Mouse (Mus musculus) gastrocnemius, adult 2 months (tissue): ENCODE results near the gene Vmn2r29. TPM values are rescaled to one million over a fixed set of nuclear protein-coding genes. Genes with fewer than 3 reads are reported as not detected.
"Not testable (repeated sequence)": the region's sequence is repeated elsewhere in the genome, so short reads cannot be mapped to it uniquely, and the experiment has no call there.

Experiments used
- DNase-seq: peaks from one replicate; pipeline ENCODE4 v3.0.0; 2022
- H3K27ac ChIP-seq: fragments of 200-600 bp; 2 replicates; pipeline ENCODE4 v1.8.1; 2022; ENCODE audit warnings: mild to moderate bottlenecking
- H3K4me3 ChIP-seq: fragments of 200-600 bp; 2 replicates; pipeline ENCODE4 v1.8.1; 2022; ENCODE audit warnings: mild to moderate bottlenecking, moderate library complexity
- CTCF ChIP-seq: fragments of 200-600 bp; IDR thresholded peaks from 2 replicates; pipeline ENCODE4 v1.8.1; 2022; ENCODE audit warnings: antibody characterized with exemption, mild to moderate bottlenecking, moderate library complexity
- intact Hi-C: fragments of 180-260 bp; cut with DNase I; formaldehyde crosslinking; loops from one replicate; pipeline ENCODE4 v1.15.1; 2025
- long read RNA-seq, 2 experiments: library from polyadenylated mRNA; stranded (forward); transcript quantifications; one replicate each; pipeline ENCODE4 v2.0.0; 2021
- total RNA-seq, 2 experiments: library from RNA; stranded (reverse); gene quantifications; 2 replicates each; pipeline ENCODE4 v1.2.3; 2021

Vmn2r29 gene
- under 1 TPM in 1 of 2 experiments, not detected in 1; 0.08 TPM for total RNA-seq
- long read RNA-seq, experiment 1, result 0 reads
- long read RNA-seq, experiment 2, result 0 reads

DNA sequence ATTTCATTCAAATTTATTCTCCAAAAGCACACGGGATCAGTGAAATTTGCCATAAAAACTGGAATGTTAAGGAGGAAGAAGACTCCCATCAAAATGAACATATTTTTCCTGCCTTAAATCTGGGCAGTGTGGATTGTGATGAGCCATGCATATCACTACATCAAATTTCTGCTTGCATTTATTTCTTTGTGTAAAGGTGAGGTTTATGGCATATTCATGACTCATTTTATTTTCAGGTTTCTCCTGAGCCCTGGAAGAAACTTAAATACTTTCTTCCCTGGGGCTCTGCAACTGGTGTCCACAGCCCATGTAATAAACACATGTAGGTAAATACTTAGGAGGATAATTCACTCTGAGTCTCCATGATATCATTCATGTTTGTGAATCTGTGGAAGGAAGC, at the start of gene Vmn2r29:
TSS of gene Vmn2r29 (minus strand) at position 101 of the 400 bp plus-strand sequence.
- H3K27ac ChIP-seq, intact Hi-C loops, DNase-seq, H3K4me3 ChIP-seq: not testable (repeated sequence)

DNA sequence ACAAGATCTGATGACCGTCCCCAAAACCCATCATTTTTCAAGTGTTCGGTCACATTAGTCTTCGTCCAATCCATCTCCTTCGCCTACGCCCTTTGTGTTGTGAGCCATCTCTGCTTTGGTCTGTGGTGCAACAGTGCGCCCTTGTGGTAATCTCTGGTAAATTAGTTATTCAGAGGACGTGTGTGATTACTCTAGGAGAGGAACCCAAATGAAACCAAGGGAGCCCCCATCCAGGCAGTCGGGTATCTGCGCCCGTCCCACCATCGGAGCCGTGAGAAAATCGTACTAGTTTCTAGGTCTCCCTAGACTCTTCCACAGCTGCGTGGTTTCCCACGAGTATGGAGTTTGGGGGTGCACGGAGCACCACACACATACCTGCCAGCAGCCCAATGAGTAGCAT, 48.5 kb upstream of the Vmn2r29 start:
- intact Hi-C loops, result loop anchor here (5.0 kb wide), 1 partner anchor 173 kb away; the partner anchor contains the start of gene Zfp954

DNA sequence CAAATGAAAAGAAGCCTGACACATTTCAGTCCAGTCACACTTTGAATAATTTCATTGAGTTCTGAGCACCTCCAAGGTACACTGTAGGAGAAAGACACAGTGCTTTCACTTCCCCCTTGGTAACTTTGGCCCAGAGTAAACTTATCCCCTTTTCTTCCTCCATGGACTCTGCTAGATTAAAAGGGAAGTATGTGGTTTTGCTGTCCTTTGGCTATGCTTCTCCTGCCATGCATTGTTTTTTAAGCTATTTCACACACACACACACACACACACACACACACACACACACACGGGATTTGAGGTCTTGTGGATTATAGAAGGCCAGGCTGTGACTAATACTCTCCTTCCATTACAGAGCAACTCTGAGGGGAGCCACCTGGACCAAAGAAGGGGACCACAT, 34.3 kb upstream of the Vmn2r29 start:
- Histone ChIP-seq H3K4me3 (no peak overlapping the region), H3K27ac (no peak overlapping the region)
- TF ChIP-seq CTCF, result no peak
- DNase-seq, result no peak
- intact Hi-C loops, result no loop called here

More for the DNA sequence above, 48.5 kb upstream of the Vmn2r29 start:
- no peak overlapping the region for H3K4me3 ChIP-seq
- no peak overlapping the region for H3K27ac ChIP-seq
- TF ChIP-seq CTCF, result peak; percentile 61
- DNase-seq, result peak; percentile 50

GRCm38 (mm10) chr7:7277966-7278567, 30.9 kb upstream of the Vmn2r29 start, which contains the start of gene Gm45844:
Gm45844 (minus strand) TSS chr7:7278289.
- intact Hi-C loops, result loop anchor here (5.0 kb wide), 1 partner anchor 336 kb away; no protein-coding TSS in a partner anchor
- DNase-seq, result peak; percentile 91
- Histone ChIP-seq H3K4me3 (peak within 1 kb of the TSS; percentile 86), H3K27ac (peak within 1 kb of the TSS; percentile 82)
- peak; percentile 96 for TF ChIP-seq CTCF

DNA sequence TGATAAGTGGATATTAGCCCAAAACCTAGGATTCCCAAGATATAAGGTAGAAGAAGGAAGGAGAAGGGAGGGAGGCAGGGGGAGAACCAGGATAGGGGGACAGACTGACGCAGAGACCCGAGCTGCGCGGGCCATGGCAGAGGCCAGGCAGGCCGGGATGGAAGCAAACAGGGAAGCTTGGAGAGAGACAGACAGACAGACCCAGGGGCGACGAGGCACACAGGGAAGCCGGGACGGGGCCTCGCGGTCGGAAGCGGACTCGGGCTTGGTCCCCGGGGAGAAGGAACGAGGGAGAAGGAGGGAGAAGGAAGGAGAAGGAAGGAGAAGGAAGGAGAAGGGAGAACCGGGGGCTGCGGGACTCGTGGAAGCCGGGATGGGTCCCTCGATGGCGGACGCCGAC, 30.4 kb upstream of the Vmn2r29 start:
- Histone ChIP-seq H3K27ac (peak overlapping the region; percentile 82), H3K4me3 (peak overlapping the region; percentile 86)
- DNase-seq, result peak; percentile 39
- intact Hi-C loops, result loop anchor here (5.0 kb wide), 1 partner anchor 335 kb away; no protein-coding TSS in a partner anchor

DNA sequence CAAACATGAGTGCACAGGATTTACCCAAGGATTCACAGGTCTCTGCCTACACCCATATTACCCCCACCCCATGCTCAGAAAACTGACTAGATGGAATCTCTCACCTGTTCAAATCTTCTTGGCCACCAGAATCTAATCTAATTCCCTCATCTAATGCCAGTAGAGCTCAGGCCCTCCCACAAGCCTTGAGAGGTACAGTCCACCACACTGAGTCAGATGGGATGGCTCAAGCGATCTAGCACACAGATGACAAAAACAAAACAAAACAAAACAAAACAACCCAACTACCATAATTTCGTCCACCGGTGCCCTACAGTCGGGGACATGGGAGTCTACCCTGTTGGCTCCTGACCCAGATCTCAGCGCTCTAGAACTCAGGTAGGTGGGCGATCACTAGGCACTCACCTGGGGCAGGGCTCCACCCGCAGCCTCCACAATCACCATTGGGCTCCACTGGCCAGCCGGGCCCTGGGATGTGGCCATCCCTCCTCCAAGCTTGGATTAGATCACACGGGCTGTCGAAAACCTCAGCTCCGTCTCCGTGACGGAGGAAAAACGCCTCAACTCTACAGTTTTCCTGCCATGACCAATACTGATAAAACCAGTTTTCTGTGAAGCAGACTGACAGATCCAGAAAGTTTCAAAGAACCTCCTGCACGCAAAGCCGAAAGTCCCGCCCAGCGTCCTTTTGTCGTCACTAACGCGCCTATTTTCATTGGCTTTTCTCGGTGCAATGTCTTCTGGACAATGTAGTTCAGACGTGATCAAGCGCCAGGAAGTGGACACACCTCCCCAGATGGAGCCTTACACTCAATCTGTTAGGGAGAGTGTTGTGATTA, 37.6 kb downstream of the Vmn2r29 start, which contains the start of gene Zfp772:
TSS of gene Zfp772 (minus strand) at position 686 of the 839 bp plus-strand sequence.
- intact Hi-C loops, result not testable (repeated sequence)
- peak; percentile 24 for DNase-seq
- Histone ChIP-seq H3K4me3 (peak within 1 kb of the TSS; percentile 75), H3K27ac (peak within 1 kb of the TSS; percentile 54)

DNA sequence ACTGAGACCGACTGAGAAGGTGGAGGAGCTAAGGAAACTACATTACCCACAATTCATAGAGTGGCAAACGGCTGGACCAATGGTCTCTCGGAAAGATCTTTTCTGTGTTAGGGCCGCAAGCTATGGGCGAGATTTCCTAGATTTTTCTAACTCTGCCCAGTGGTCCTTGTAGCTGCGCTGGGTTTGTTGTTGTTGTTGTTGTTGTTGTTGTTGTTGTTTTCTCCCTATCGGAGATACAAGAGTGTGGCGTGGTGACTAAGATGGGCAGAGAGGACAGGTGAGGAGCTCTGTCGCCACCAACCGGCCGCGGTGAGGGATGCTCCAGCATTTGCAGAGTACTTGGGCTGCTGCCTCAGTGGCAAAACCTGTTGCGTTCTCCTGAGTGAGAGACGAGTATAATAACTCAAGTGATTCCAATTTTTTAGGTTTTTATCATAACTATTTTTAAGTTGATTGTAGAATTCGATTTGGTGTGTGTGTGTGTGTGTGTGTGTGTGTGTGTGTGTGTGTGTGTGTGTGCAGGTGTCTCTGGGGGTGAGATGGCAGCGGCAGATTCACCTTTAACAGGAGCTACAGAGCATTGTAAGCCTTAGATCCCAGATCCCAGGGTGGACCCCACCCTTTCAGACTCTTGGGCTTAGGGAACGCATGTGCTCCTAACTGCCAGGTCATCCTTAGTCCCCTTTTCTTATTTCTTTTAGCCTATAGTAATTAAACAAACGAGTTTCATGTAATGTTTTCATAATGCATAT, 58.8 kb downstream of the Vmn2r29 start:
- TF ChIP-seq CTCF, result peak; percentile 72
- peak overlapping the region; percentile 76 for H3K4me3 ChIP-seq
- peak; percentile 74 for DNase-seq
- intact Hi-C loops, result loop anchor here (10.0 kb wide), 1 partner anchor 254 kb away; no protein-coding TSS in a partner anchor
- H3K27ac ChIP-seq, result no peak overlapping the region

DNA sequence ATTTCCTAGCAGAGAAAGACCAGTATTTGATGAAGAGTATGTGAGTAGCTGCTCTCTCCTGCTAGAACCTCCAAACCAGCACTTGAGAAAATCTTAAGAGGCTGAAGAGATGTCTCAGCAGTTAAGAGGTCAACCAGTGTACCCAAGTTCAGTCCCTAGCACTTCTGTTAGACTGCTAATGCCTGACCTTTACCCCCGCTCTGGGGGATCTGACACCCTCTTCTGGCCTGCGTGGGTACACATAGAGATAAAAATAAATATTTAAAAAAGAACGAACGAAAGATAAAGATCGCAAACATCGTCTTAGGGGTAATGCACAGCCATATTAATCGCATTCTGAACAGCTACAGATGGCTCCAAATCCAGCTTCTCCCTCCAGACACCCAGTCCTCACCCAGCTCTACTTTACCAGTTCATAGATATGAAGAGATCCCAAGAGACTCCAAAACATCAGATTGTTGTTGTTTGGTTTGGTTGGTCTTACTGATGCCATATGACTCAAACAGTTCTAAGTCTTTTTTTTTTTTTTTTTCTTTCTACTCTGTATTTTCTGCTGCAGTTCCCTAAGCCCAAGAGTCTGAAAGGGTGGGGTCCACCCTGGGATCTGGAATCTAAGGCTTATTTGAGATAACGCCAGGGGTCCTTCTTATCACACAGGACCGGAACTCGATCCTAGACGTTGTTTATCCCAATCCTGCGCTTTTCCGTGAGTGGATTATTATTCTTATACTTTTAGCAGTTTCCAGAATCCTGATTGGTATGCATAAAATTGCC, 59.5 kb downstream of the Vmn2r29 start:
- intact Hi-C loops, result loop anchor here (2.0 to 10.0 kb wide), 2 partner anchors 15 to 253 kb away; no protein-coding TSS in a partner anchor
- no peak overlapping the region for H3K27ac ChIP-seq
- H3K4me3 ChIP-seq, result peak overlapping the region; percentile 76
- no peak for DNase-seq
- TF ChIP-seq CTCF, result no peak

GRCm38 (mm10) chr7:7185897-7186296, 61.2 kb downstream of the Vmn2r29 start:
- no peak for TF ChIP-seq CTCF
- H3K4me3 ChIP-seq, result no peak overlapping the region
- H3K27ac ChIP-seq, result no peak overlapping the region
- intact Hi-C loops, result loop anchor here (2.0 to 10.0 kb wide), 2 partner anchors 13 to 251 kb away; no protein-coding TSS in a partner anchor
- DNase-seq, result no peak

Other genes starting within 250 kb of the Vmn2r29 start
- 1 to 10 TPM; 3.4 to 4.5 TPM for gene Zfp954, start 125.8 kb downstream of the Vmn2r29 start, total RNA-seq
- 1 to 10 TPM in 1 of 2 experiments, under 1 TPM in 1; 0.77 to 1.1 TPM for gene Zfp773, start 110.6 kb downstream of the Vmn2r29 start, total RNA-seq
- 1 to 10 TPM; 1.6 to 2.8 TPM for gene Zfp418, start 76.0 kb downstream of the Vmn2r29 start, total RNA-seq
- gene Zfp772, start 37.3 kb downstream of the Vmn2r29 start, total RNA-seq, result 1 to 10 TPM; 1.9 to 2.3 TPM
- 1 to 10 TPM; 1.7 to 4.1 TPM for gene Gm45844, start 31.0 kb upstream of the Vmn2r29 start, total RNA-seq
- gene Clcn4, start 53.5 kb upstream of the Vmn2r29 start, total RNA-seq, result 10 to 100 TPM; 29.9 to 37.1 TPM
- under 1 TPM in 1 of 2 experiments, not detected in 1; 0.05 TPM for gene Vmn2r30, start 90.3 kb upstream of the Vmn2r29 start, total RNA-seq
- not detected for gene Gm45783, start 127.2 kb upstream of the Vmn2r29 start, total RNA-seq
- gene Vmn2r31, start 152.4 kb upstream of the Vmn2r29 start, total RNA-seq, result not detected
- not detected for gene Vmn2r32, start 232.7 kb upstream of the Vmn2r29 start, total RNA-seq